Mouse (Mus musculus): ENCODE results near the gene Frzb.
A peak's percentile ranks its signal among the peaks of the same experiment; 100 is the strongest.

Gene Frzb

DNA sequence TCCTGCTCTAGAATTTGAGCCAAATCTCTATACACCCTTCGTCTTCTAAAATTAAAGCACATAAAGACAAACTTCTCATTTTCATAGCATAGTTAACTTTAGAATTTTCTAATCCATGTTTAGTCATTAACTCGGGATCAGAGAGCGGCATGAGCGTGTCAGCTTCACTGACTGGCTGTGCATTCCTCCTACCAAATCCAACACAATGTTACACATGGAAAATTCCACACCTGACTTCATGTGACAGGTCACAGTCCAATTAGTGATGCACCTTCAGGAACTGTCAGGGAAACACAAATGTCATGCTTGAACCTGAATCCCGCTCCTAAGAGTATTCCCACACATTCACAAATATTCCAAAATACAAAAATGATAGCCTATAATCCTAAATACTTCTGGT, 24.3 kb downstream of the Frzb start:
- no peak for DNase-seq (ENCODE audit: inconsistent ontology term)

DNA sequence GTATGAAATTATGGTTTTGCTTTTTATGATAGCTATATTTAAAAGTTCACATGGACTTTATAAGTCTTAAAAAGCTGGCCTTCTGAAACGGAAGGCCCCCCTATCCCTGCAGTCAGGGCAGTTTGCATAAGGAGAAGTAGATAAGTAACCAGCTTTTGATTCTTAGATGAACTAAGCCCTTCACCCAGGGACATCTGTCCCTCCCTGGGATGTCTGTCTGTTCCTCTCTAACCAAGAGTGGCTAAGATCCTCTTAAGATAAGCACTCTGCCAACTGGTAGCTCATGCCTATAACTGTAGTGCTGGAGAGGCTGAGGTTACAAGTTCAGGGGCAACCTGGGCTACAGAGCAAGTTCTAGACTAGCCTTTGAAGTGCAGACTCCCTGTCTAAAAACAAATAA, 25.4 kb downstream of the Frzb start:
- no peak for DNase-seq (ENCODE audit: inconsistent ontology term)

DNA sequence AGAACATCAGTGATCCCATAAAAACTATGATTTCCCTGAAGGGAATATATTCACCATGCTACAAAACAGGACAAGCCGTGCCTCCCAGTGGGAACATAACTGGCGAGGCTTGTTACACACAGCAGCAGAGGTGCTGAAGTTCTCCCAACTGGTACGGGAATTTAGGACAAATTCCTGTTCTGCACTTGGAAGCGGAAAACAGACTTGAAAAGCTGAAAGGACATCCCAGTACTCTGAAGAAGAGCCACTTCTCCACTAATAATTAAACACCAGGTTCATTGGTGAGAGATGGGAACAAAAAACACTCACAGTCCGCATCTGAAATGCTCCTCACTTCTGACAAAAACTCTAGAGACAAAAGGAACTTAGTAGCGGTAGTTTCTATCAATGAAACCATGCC, 31.1 kb downstream of the Frzb start:
- no peak for DNase-seq (ENCODE audit: inconsistent ontology term)

DNA sequence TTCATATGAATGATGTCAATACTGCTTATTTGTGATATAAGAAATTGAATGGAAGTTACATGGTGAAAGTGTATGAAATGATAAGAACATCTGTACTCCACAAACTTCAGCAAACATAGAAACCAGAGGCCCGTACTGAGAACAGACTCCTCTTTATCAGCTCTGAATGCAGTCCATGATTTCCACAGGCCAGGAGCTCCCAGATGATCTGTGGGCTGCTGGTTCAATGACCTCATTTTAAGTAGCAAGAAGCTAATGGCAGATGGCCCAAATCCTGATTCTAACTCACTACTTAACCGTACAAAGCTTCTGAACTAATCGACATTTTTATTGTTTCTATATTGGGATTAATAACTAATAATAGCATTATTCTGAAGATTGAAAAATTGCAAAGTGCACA, 33.0 kb downstream of the Frzb start:
- peak; percentile 17 for DNase-seq (ENCODE audit: inconsistent ontology term)

DNA sequence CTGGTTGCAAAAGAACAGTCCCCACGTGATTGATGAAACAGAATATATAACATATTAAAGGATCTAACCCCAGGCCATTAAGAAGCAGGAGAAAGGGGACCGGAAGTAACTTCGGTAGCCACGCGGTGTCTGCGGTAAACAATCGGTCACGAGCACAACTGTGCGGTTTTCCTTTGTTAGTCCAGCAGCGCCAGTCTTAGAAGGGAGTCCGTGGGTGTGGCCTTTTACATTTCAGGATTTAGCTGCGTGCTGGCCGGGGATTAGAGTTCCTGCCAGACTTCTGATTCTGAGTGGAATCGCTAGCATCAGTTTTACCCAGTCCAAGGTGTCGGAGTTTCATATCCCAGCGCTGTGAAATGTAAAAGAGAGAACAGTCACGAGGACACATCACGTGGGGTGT, 34.3 kb downstream of the Frzb start:
- DNase-seq (ENCODE audit: inconsistent ontology term): no peak

DNA sequence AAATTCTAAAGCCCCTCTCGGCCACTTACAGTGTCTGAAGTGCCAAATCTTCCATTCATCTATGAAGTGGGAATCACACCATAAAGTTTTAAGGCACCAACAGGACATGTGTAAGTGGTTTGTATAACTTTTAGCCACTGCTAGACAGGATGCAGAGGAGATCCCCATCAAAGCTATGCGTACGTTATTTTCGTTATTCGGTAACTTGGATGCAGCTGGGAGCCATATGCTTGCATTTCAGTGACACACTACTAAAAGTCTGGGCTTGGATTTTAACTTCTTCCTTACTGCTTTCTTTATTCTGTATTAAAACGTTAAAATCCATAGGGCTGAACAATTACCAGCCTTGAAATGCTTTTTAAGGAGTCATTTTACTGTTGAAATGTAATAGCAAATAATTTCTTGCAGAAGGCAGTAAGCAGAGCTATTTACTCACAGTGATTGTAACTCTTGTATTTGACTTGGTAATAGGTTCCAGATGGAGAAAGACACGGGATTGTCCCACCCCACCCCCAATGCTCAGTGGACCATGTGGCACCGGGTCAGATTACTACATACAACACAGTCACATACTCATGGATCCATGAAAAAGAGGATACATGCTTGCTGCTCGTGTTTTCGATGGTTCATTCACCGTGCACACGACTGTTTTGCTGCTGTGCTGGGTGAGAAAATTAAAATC, 37.4 kb downstream of the Frzb start:
- DNase-seq (ENCODE audit: inconsistent ontology term): no peak

DNA sequence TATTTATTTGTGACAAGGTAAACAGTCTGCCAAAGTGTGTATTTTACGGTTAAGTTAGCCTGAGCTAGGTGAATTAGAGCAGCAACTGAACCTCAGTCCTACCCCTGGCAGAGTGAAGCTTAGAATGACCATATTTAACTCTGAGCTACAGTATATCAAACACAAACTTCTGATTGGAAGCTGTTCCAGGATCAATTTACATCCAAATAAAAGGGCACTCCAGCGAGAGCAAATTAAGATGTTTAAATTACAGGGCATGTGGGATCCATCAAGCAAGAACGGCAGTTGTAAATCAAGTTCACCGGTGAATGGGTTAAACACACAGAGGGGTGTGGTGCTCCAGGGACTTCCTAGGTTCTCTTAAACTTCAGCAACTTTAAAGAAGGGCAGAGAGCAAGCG, 42.7 kb downstream of the Frzb start:
- no peak for DNase-seq (ENCODE audit: inconsistent ontology term)

DNA sequence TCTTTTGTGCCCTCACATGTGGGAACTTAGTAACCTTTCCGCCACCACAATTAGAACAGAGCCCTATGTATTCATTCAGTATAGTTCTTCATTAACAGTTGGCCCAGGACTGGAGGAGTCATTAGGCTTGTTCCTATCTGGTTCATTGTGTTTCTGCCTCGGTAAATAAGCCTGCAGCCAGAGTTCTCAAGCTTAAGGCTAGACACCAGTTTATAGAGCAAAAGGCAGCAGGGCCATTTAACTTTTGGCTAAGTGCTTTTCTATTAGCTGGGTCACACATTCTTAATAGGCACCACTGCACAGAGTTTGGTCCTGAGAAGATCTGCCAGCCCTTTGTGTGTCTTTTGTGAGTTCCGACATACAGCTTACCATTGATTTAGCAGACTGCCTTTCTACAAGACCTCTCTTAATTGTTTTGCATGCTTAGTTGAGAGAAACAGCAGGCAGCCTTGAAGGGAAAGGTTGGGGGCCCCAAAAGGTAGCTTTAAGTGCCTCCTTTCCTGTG, 48.8 kb downstream of the Frzb start:
- DNase-seq (ENCODE audit: inconsistent ontology term): peak; percentile 53

DNA sequence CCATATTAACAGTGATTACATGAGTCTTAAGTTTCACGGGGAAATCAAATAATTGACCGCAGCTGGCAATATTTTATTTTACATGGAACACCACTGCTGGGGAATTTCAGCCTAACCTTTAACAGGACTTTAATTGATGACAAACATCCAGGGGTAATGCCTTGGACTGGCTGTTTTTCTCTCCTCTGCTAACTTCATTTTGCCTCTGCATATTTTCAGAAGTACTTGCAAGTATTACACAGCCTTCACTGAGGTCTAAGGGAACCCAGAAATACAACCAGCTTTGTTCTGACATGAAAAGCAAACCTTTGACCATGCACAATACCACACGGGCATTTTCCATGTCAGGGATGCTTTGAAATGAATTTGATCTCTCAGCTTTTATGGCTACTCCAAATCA, 50.6 kb downstream of the Frzb start:
- DNase-seq (ENCODE audit: inconsistent ontology term): no peak

DNA sequence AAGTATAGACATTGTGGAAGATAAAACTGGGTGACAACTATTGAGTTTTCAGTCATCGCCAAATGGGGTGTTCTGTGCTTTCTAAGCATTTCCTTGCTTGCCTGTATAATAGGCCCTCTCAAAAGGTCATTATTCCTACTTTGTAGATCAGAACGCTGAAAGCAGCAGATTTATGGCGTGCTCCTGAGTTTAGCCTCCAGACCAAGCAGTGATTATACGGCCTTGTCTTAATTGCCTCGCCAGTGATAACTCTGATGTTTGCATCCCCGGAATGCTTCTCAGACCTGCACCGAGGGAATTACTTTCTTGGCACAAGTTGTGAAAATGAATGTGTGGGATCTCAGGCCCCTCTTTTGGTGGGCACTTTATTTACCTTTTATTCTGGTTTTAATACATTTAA, 51.4 kb downstream of the Frzb start:
- DNase-seq (ENCODE audit: inconsistent ontology term): no peak

DNA sequence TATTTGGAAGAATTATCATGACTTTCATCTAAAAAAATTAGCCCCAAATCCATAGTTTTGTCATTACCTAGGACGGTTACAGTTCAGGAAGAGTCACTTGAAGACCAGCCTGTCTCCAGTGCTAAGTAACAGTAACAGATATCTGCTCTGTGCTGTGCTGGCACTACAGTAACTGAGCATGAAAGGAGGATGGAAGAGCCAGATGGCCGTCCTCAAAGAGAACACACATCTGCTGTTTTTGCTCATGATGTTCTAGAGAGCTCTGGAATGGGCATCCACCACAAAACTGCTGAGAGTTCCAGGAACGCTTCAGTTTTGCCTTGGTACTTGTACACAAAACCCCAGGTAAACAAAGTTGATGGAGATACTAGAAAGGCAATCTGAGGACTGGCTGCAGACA, 59.1 kb downstream of the Frzb start:
- no peak for DNase-seq (ENCODE audit: inconsistent ontology term)

DNA sequence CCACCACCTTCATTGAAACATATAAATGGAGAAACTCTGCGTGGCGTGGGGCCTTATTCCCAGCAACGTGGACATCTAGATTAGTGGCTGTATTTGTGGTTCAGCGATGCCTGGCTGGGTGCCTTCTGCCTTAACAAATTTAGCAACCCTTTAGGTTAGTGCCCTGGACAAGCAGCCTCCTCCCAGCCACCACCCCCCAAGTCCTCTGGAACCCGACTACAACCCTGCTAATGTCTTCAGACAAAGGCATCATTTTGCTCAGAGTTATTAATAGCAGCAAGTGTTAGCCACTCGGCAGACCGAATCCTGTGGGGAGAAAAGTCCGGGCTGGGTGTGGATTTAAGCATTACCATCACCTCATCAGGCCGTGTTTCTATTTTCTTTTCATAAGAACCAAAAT, 59.8 kb downstream of the Frzb start:
- peak; percentile 22 for DNase-seq (ENCODE audit: inconsistent ontology term)

DNA sequence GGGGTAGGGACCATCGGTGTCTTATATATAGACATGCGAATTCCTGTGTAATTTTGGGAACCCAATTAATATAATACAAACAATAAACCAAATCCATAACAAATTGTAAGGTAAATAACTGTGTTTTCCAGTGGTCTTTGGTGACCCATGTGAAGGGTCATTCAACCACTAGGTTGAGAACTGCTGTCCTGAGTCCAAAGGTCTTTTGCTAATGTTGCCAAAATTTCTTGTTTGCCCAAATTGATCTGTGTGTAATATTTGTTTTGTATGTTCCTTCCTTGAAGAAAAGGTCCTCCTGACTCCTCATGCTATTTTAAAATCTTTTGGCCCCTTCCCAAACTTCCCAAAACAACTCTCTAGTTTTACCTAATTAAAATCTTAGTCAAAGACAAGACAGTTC, 61.2 kb downstream of the Frzb start:
- no peak for DNase-seq (ENCODE audit: inconsistent ontology term)

DNA sequence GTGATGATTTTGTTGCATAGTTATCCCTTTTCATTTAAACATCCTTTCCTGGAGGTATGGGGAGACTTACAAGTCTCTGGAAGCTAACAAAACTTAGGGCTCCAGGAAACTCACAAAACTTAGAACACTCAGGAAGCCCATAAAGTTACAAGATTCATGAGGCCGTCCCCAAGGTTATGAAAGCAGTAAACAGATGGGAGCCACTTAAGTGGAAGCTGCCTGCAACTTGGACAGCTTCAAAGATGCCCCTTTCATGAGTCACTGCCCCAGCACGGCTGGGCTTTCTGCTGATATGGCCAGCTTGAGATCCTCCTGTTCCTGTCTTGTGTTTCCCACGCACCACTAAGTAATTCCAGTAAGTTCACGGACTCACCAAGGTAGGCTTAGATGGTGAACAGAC, 63.0 kb downstream of the Frzb start:
- DNase-seq (ENCODE audit: inconsistent ontology term): peak; percentile 16

DNA sequence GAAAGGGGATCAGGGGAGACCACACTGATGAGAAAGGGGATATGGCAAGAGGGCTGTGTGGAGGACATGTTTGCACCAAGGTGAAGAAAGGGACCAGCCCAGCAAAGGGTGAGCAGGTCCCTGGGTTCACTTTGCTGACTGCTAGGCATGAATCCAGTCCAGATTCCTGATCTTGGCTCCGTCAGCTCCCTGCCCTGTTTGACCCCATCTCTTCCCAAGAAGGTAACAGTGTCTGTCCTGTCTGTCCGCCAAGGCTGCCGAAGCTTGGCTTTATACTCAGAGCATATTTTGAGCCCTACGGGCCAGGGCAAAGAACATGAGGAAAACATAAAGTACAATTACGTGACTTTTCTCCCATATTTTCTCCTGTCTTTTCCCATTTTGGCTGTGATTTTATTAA, 67.6 kb downstream of the Frzb start:
- no peak for DNase-seq (ENCODE audit: inconsistent ontology term)

DNA sequence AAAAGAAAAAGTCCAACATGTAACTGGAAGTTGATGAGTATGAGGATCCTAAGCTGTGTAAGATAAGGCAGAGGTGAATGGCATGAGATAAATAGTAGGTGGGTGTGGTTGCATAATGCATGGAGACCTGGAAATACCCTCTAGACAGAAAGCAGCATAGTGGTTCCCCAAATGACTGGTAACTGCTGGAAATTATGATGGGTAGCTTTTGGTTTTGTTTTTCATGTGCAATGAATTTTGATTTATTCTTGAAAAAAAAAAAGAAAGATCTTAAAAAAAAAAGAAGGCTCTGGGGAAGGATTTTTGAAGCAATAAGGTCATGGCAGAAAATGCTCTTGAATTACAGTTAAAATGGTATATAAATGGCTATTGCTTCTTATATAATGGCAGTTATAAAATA, 72.5 kb downstream of the Frzb start:
- no peak for DNase-seq (ENCODE audit: inconsistent ontology term)

DNA sequence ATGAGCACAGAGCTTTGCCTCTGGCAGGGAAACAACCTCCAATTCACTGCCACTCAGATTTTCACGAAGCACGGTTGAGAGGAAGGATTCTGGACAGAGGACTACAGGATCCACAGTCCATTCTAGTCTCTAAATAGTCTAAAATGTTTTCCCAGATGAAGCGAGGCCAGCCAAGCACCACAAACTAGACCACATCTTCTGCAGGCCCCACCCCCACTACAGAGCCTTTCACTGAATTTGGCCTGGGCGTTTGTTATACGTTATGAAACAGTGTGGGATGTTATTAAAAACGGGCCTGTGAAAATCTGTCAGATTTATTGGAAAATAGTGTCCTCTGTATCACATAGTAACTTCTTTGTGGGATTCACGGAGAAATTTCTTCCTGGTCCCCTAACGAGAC, 76.0 kb downstream of the Frzb start:
- DNase-seq (ENCODE audit: inconsistent ontology term): no peak
